Mouse (Mus musculus): ENCODE data around the gene Zfp787.

GRCm38 (mm10) chr7:6146982-6147325, 8.8 kb downstream of the Zfp787 start:
- TF ChIP-seq CTCF (IDR thresholded peaks at IDR 0.05; ENCODE audit: borderline replicate concordance, control insufficient read depth, extremely low read depth, insufficient read depth, low read length, poor library complexity) (no peak), POLR2A (IDR thresholded peaks at IDR 0.05; ENCODE audit: control insufficient read depth, extremely low read depth, insufficient read depth, low read length, poor library complexity) (no peak)
